Mouse (Mus musculus) ES-CJ7 (cell line): Measurements from ENCODE around the gene Cped1.

Experiments used
- DNase-seq: peaks from one replicate; pipeline ENCODE4 v3.0.0; 2011; ENCODE audit warnings: low read depth, low spot score

Cped1 gene

DNA sequence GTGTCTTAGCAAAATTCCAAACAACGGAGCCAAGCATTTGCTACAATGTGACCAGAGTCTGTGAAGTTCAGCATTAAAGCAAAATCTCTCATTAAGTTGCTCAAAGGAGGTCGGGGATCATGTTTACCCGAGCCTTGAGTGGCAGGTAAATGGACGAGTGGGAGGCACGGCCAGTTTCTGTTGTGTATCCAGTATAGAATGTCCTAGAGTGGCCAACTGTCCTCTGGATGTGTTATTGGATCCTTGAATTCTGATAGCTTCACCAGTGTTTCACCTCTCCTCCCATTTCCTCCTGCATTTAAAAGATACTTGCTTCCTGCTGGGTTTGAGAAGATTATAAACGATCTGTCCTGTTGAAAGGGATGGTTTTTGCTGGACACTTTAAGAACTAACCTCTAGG, 14.4 kb downstream of the Cped1 start:
- no peak for DNase-seq

DNA sequence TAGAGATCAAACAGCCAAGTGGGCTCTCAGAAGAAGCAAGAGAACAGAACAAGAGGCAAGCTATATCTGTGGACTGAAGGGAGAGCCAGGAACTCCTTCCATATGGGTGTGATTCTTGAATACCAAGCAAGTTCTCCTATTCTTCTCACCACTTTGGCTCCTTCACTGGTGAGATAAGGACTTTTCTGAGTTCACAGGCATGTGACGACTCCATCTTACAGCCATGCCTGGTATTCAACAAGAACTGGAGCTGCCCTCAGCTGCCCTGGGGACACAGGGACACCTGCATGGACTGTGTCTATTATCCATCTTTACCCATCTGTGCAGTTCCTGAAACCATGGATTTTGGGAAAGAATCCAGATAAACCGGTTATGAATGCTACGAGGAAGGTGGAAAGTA, 15.2 kb downstream of the Cped1 start:
- no peak for DNase-seq

DNA sequence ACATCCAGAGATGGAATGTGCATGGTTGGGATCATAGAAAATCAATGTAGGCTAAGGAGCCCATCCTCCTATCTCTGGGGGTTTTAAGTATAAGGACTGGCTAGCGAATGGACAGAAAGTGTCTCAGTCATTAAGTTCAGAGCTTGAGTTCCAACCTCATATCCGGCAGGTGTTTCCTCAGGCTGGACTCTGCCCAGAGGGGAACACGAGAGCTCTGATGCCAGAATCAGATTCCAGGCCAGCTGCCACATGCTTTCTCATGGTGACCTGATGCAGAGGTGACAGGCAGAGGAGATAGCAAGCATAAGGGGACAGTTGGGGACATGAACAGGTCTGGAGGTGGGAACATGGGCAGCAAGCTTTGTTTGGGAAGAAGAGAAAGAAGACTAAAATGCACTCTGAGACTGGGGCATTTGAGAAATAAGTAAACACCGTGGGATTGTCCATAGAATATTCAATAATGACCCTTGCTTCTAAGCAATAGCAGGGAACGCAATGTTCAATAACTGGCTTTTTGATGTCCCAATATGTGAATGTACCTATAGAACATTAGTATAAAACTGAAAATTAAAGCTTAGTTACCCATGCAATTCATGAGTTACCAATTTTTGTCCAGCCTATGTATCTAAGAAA, 15.7 kb downstream of the Cped1 start:
- DNase-seq: no peak

DNA sequence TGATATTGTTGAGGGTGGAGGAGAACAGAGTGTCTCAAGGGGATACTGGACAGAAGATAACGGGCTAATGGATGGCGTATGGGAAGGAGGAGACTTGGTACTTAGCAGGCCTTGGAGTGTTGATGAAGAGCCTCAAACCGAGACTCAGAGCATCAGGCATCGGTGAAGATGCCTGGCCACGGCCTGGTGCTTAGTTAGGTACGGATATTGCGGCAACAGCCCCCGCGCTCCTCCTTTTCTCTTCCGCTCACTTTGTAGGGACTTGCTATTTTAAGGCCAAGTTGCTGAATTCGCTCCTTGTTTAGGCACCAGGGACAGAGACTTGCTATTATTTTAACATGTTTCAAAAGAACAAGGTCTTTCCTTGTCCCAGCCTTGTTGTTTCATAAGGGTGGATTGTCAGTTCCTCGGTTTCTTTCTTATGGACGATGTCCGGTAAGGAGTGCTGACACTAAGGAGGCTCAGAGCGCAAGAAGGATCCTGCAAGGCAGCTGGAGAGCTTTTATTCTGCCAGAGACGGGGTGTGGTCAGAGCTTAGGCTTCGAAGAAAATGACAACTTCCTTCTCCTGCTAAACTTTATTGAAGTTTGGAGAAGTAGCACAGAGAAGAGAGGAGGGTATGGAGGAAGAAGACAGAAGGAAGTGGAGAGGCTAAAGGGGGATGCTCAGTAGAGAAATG, 16.9 kb downstream of the Cped1 start:
- DNase-seq: no peak

DNA sequence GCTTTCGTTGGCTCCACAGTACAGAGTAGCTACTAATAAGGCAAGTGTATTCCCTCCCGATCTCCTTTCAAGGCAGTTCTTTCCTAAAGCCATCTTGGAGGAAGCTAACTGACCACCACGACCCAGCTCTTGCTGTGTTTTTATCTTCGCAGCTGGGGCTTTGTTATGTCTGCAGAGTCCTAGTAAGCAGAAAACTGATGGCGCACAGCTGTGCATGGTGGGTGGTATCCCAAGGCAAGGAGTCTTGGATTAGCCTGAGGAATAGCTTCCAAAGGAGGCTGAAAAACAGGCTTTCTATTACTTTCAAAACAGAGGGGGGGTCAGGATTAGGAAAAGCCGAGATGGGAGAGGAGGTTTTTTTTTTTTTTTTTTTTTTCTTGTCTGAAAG, 17.5 kb downstream of the Cped1 start:
- no peak for DNase-seq

DNA sequence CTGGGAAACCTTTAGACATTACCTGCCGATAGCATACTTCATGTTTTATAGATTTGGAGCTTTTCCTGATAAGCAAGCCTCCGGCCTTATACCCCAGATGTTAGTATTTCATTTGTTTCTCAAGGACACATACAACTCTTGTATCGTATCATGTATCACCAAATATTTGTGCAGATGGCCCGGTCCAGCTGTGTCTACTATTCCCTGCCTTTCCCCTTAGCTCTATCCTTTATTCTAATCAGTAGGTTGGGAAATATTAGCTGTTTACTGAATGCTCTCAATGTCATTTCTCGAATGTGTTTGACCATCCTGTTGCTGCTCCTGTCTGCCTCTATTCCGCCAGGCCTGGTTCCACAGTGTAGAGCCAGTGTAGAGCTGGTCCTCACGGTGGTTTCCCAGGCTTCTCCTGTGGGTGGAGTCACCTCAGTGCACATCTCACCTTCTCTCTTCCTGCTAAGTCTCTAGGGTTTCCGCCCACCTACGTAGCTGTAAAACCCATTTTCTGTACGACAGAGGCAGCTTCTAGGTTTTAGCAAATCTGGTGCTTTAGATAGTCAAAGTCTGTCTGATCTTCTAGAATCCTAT, 18.3 kb downstream of the Cped1 start:
- no peak for DNase-seq

DNA sequence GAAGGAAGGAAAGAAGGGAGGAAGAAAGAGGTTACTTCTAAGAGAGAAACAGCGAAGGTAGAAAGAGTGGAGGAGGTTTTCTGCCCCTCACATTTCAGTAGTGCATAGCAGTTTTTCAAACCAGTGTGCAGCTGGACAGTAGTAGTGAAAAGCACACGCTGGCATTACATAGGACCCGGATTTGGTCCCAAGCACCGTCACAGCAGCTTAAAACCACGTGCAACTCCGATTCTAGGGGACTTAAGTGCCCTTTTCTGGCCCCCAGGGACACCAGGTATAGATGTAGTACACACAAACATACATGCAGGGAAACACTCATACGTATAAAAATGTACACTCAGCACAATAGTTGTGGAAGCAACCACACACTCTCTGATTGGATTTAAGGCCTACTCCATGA, 22.6 kb downstream of the Cped1 start:
- DNase-seq: no peak

DNA sequence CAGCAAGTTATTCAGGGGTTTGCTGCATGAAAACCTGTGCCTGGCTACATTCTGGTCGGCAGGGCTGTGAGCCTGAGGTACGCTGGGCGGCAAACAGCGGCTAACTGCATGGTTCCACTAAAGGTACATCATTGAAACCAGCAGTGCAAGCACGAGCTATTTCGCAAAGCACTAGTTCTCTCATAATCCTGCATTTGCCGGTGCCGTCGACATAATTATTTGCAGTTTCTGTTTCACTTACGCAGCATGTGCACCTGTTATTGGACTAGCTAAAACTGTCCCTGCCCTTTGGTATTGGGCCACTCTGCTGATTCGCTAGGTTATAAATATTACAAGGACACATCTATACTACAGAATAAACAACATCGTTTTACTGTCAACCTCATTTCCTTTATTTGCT, 24.5 kb downstream of the Cped1 start:
- DNase-seq: no peak

DNA sequence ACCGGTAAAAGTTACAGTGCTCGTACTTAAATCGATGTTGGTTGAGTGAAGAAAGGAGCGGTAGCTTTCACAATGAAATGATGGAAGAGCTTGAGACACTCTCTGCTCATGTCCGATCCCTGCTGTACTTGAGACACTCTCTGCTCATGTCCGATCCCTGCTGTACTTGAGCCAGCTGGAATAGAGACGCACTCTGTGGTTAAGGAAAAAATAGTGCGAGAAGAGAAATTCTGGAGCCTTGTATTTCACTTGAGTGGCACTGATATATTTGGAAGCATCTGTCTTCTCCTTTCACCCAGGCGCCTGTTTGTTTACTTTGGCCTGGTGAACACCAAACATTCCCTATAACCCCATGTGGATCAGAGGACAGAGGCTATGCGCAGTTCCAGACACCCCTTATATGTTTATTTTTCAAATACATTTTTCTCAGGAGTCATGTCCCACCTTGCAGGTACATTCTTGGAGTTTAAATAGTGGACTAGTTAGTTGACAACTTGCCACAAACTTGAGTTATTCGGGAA, 25.1 kb downstream of the Cped1 start:
- no peak for DNase-seq

DNA sequence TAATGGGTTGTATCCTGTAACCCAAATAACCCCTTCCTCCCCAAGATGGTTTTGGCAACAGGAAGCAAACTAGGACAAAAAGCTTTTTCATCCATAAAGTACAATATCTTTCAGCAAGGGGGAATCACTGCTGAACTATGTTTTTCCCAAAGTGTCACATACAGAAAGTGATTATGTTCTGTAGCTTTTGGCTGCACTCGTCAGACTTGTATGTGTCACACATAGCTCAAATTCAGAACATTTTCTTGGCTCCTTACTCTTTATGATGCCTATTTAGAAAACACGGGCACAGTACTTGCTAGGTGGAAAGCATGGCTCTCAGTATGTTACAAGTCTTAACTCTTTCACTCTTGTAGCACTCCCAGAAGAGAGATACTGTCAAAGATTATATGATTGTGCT, 25.8 kb downstream of the Cped1 start:
- no peak for DNase-seq

DNA sequence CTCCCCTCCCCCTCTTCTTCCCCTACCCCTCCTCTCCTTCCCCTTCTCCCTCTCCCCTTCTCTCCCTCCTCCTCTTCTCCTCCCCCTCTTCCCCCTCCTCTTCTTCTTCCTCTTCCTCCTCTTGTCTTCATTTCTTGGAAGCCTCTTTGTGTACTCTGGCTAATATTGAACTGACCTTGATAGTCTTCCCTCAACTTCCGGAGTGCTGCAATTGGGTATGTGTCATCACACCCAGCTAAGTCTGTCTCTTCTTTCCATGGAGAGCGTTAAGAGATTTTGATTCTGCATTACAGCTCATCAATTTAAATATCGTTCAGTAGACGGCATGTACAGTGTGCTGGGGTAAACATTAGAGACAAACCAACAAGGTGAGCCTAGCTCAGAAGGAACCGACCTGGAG, 26.4 kb downstream of the Cped1 start:
- no peak for DNase-seq

DNA sequence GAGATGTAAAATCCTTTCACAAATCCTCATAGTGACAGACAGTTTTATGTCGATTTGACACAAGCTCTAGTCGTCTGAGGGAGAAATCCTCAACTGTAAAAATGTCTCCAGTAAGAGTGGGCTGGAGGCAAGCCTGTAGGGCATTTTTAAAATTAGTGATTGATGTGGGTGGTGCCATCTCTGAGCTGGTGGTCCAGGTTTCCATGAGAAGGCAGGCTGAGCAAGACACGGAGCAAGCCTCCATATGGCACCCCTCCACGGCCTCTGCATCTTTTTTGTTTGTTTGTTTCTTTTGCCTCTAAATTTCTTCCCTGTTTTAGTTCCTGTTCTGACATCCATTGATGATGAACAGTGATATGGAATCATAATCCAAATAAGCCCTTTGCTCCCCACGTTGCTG, 26.8 kb downstream of the Cped1 start:
- DNase-seq: no peak

DNA sequence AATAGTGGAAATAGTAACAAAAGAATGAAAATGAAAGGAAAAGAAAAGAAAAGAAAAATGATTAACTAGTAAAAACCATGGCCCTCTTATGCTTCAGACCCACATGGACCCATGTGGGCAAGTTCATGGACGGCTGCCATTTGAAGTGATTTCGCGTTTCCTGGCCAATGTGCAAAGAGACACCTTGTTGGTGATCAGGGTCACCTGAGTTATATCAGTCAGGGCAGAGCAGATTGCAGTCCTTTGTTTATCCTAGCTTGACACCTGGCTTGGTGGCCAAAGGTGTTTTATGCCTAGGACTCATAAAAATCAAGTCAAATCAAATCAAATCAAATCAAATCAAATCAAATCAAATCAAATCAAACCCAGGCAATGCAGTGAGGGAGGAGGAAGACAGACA, 27.7 kb downstream of the Cped1 start:
- DNase-seq: no peak

DNA sequence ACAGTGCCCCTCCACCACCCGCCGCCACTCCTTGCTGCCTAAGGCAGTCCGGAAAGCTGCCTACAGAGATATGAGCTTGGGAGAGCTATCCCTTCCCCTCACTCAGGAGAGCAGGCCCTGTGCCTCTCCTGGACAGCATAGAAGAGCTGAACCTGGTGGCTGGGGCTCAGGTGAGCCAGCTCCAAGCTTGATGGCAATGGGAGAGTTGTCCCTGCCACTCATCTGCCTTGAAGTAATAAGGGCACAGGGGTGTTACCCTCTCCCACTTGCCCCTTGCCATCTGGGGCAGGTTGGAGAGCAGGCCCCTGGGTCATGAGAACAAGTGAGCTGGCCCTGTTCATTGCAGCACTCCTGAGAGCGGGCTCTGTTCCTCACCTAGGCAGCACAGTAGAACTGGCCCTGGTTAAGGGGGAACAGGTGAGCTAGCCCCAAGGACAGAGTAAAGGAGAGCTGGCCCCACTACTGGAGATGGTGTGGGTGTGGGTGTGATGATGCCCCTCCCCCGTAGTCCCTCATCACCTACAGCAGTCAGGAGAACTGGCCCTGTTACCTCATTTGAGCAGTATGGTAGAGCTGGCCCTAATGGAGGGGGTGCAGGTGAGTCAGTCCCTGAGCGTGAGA, 28.7 kb downstream of the Cped1 start:
- DNase-seq: no peak

DNA sequence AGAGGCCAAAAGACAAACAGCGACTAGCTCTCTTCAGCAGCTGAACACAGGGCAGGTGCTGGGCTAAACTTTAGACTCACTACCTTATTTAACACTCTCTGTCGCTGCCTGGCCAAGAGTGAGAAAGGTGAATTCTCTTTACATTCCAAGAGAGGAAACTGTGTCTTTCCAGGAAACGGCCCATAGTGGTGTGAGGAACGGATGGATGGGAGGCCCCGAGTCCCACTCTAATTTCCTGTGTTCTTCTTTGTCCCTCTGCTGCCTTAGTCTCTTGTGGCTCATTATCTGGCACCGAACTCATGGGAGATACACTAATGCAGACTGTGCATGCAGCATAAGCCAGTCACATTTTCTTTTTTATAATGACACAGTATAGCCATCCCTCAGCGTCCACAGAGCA, 31.9 kb downstream of the Cped1 start:
- DNase-seq: no peak

DNA sequence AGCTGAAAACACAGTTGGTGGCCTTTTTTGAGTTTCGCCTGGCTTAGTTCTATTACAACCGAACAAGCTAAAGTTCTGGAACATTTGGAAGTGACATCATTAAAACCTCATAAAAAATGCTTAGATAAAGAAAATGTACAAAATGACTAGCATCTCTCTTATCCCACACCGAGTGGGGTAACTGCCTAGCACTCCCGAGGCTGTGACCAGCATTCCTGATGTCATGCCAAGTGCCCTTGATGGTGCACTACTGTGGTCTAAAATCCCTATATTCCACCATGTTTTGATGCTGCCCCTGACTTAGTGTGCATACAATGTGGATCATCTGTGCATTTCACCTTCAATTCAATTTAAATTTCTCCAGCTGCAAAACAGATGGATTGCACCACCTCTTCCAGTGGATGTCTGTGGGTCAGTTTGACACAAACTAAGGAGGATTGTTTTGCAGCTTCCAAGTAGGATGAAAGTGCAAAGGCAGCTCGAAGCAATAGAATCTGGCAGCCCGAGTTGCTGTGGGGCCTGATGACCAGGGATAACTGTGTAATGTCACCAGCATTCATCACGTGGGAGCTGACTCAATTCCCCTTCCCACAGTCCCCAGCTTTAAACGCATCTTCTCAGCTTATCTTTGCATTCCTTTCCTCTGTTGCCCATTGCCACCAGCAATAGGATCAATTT, 33.2 kb downstream of the Cped1 start:
- DNase-seq: no peak

DNA sequence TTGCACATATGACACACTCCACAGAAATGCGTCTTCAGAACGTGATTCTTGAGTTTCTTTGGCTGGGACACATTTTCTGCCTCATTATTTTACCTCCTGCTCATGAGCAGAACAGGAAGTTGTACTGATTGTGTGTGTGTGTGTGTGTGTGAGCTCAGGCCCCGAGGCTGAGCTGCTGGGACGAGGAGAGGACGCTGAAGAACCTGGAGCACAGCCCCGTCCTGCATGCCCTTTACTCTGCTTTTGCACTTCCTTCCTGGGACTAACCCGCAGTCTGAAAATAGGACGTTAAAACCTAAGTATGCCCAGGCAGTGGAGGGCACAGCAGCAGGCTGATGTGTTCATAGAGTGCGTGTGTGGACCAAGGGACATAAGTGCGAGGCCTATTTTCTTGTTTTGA, 33.9 kb downstream of the Cped1 start:
- no peak for DNase-seq

DNA sequence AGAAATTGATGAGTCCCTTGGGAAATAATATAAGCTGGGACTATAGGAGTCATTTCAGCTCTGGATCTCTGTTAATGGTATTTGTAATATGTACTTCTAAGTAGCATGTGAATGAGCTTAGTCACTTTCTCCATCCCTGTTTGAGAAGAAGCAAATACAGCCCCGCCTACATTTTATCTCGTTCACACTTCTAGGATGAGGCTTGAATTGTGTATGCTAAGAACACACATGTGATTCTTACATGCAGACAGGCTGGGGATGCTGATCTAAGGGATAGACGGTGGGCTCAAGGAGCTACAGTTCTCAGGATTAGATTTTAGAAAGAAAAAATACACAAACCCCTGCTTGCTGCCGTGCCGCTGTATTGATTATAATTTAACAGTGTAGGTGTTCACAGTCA, 35.0 kb downstream of the Cped1 start:
- DNase-seq: no peak

DNA sequence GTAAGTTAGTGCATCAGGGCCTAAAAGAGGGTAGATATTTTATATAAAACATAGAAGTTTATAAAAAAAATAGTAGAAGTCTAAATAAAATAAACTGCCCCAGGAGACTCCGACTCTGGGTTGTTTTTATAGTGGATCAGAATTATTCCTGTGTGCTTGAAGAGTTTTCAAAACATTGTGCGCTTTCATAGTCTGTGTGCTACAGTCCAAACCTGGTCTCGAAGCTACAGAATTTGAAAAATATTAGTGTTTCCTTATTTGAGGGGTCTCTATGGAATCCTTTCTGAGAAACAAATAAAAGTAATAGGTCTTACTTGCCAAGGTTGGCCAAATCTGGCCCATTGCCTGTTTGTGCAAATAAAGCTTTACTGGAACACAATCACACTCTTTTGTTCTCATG, 35.6 kb downstream of the Cped1 start:
- DNase-seq: no peak

DNA sequence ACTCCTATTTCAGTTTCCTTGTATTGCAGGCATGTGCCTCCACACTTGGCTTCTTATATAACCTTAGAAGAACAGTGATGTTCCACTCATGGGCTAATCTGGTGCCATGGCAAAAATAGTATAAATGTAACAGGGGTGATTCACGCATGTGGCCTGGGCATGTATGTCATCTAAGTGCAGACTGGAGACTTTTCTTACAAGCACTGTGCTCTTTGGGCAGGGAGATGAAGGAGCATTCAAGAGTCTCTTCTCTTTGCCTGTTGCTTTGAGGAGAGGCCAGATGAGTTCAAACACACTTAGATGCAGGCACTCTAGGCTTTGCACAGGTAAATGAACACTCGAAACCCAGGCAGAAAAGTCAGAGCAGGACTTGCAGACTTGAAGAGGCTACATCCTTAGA, 38.5 kb downstream of the Cped1 start:
- no peak for DNase-seq

DNA sequence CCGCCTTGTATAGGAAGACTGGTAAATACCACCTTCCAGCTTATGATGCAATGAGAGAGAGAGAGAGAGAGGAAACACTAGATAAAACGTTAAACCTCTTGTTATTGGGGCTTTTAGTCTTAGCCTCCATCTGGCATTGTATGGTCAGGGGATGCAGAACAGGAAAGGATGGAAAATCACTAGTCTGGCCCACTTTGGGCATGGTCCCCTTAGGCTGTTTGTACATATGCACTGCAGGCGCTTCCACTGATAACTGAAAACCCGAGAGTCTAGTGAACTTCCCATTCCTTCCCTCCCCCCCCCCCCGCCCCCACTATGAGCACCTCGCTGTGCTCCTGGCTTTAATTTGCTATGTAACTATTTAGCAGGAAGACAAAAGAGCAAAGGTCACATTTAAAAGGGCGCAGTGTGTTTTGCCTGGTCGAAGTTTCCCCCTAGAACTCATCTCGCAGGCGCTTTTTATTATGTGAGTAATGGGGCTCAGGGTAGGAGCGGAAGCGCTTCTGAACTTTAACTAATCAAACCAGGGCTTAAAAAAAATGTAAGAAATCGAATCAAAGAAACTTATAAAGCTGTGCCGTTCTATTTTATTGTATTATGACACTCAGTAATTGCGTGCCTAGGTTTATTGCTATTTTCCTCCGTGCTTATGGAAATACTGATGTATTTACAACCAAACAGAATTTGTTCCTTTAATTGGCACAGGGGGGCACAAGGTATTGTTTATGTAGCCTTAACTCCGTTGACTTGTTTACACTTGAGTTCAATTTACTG, 40.1 kb downstream of the Cped1 start:
- DNase-seq: peak; percentile 54

DNA sequence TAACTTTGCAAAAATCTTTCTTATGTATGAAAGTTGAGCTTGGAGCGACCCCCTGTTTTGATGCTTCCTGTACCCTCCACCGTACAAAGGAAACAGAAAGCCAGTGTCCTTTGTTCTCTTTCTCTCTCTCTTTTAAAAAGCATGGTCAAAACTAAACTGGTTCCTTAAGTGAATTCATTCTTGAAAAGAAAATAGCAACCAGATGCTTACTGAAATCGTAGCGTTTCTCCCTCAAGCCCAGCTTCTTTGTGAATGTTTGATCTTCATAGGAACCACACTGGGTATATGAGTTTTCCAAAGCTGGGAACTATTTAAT, 40.6 kb downstream of the Cped1 start:
- no peak for DNase-seq
